Mouse (Mus musculus) T-cell, adult 2 months (primary cell): ENCODE measurements around the gene Syt2.

Source experiments
- DNase-seq: peaks from one replicate; pipeline ENCODE4 v3.0.0; 2022; ENCODE audit warnings: low spot score

Syt2 gene

GRCm38 (mm10) chr1:134774728-134775287 lies 128.3 kb downstream of the Syt2 start:
- DNase-seq: no peak

GRCm38 (mm10) chr1:134775631-134776030 lies 129.2 kb downstream of the Syt2 start:
- no peak for DNase-seq

- no peak for DNase-seq
Measured at GRCm38 (mm10) chr1:134777201-134777885, 130.9 kb downstream of the Syt2 start.

GRCm38 (mm10) chr1:134777936-134778548 lies 131.6 kb downstream of the Syt2 start:
- DNase-seq: no peak

- no peak for DNase-seq
Measured at GRCm38 (mm10) chr1:134782797-134783196, 136.3 kb downstream of the Syt2 start.

GRCm38 (mm10) chr1:134783958-134784357 lies 137.5 kb downstream of the Syt2 start:
- no peak for DNase-seq

- no peak for DNase-seq
Measured at GRCm38 (mm10) chr1:134784481-134784880, 138.0 kb downstream of the Syt2 start.

- DNase-seq: no peak
Measured at GRCm38 (mm10) chr1:134784911-134785310, 138.4 kb downstream of the Syt2 start.

- no peak for DNase-seq
Measured at GRCm38 (mm10) chr1:134788096-134788495, 141.6 kb downstream of the Syt2 start.

GRCm38 (mm10) chr1:134790716-134791439 lies 144.4 kb downstream of the Syt2 start:
- DNase-seq: no peak

GRCm38 (mm10) chr1:134791456-134791855 lies 145.0 kb downstream of the Syt2 start:
- no peak for DNase-seq

- DNase-seq: no peak
Measured at GRCm38 (mm10) chr1:134796076-134796475, 149.6 kb downstream of the Syt2 start.

GRCm38 (mm10) chr1:134796536-134796935 lies 150.1 kb downstream of the Syt2 start:
- no peak for DNase-seq

- no peak for DNase-seq
Measured at GRCm38 (mm10) chr1:134801758-134802157, 155.3 kb downstream of the Syt2 start.

GRCm38 (mm10) chr1:134803286-134804117 lies 157.0 kb downstream of the Syt2 start:
- DNase-seq: no peak

- DNase-seq: no peak
Measured at GRCm38 (mm10) chr1:134804373-134804772, 157.9 kb downstream of the Syt2 start.

GRCm38 (mm10) chr1:134805471-134805870 lies 159.0 kb downstream of the Syt2 start:
- no peak for DNase-seq
